Mouse (Mus musculus) limb, embryonic 14.5 days (tissue): ENCODE measurements around the gene Tank. TPM values are rescaled to one million over a fixed set of nuclear protein-coding genes. Genes with fewer than 3 reads are reported as not detected.

Experiments used
- ATAC-seq: fragments of 200-750 bp; cut with Nextera tagmentation; 2 replicates; pipeline ENCODE4 v1.8.0; 2017; ENCODE audit warnings: low read depth, moderate number of reproducible peaks, moderate TSS enrichment; ENCODE audit not compliant: low FRiP score
- DNase-seq: peaks from one replicate; pipeline ENCODE4 v3.0.0-alpha.2; 2015; ENCODE audit warnings: low spot score
- H3K27ac ChIP-seq: fragments of 300-500 bp; sonication (generic); replicated peaks from 2 replicates; pipeline ENCODE4 v1.5.1; 2014; ENCODE audit warnings: low read depth, mild to moderate bottlenecking, low read length, moderate library complexity, mixed read lengths
- H3K27me3 ChIP-seq: fragments of 300-500 bp; sonication (generic); 2 replicates; pipeline ENCODE4 v1.6.1; 2014; ENCODE audit warnings: low read length, mixed read lengths; ENCODE audit not compliant: control insufficient read depth, insufficient read depth
- H3K36me3 ChIP-seq: fragments of 300-500 bp; sonication (generic); 2 replicates; pipeline ENCODE4 v1.6.1; 2014; ENCODE audit warnings: mild to moderate bottlenecking, low read length, moderate library complexity, mixed read lengths; ENCODE audit not compliant: control insufficient read depth, insufficient read depth
- H3K4me1 ChIP-seq: fragments of 300-500 bp; sonication (generic); 2 replicates; pipeline ENCODE4 v1.6.1; 2014; ENCODE audit warnings: antibody characterized with exemption, low read length, mixed read lengths; ENCODE audit not compliant: control insufficient read depth, insufficient read depth
- H3K4me2 ChIP-seq: fragments of 300-500 bp; sonication (generic); replicated peaks from 2 replicates; pipeline ENCODE4 v1.6.1; 2014; ENCODE audit warnings: low read depth, mild to moderate bottlenecking, low read length, moderate library complexity; ENCODE audit not compliant: severe bottlenecking
- H3K4me3 ChIP-seq: fragments of 300-500 bp; sonication (generic); replicated peaks from 2 replicates; pipeline ENCODE4 v1.5.1; 2014; ENCODE audit warnings: low read length
- H3K9ac ChIP-seq: fragments of 300-500 bp; sonication (generic); 2 replicates; pipeline ENCODE4 v1.6.1; 2014; ENCODE audit warnings: mild to moderate bottlenecking, low read depth, low read length, moderate library complexity; ENCODE audit not compliant: severe bottlenecking
- H3K9me3 ChIP-seq: fragments of 300-500 bp; sonication (generic); 2 replicates; pipeline ENCODE4 v1.6.1; 2016; ENCODE audit warnings: low read length; ENCODE audit not compliant: control insufficient read depth
- POLR2A ChIP-seq: fragments of 200-500 bp; IDR thresholded peaks from 2 replicates; pipeline ENCODE4 v1.8.0; 2012; ENCODE audit warnings: inconsistent platforms, mild to moderate bottlenecking, moderate library complexity, borderline replicate concordance; ENCODE audit not compliant: insufficient read depth, insufficient read length; ENCODE audit errors: extremely low read depth
- WGBS: fragments of 180-500 bp; shearing (Covaris S2); extraction: QIAGEN DNeasy Blood & Tissue Kit; methylation state at CpG from one replicate; pipeline ENCODE4 v1.1.7; 2014; 5-methylcytosine and 5-hydroxymethylcytosine counted together
- polyA plus RNA-seq, 2 experiments: library from polyadenylated mRNA; depleted of rRNA in 1 of 2; stranded (reverse) in 1 of 2; unstranded in 1 of 2; fragments of >200 nt; fragmentation: Nextera tagmentation in 1 of 2; extraction: Ambion mirVana in 1 of 2; gene quantifications; 2 replicates each; pipeline versions ENCODE4 v1.2.1 to v1.2.3; 2012 to 2014

The Tank gene
- polyA plus RNA-seq, 2 experiments: 22.7 to 32.1 TPM

- H3K9ac ChIP-seq: peak overlapping the region; percentile 51
- no peak for DNase-seq
- peaks cover 12% of the 10 kb centered on the region; the same call in 1 of the 2 replicates for H3K27me3 ChIP-seq
- H3K27ac ChIP-seq: no peak overlapping the region
- no peak for ATAC-seq
- peaks cover 6% of the 10 kb centered on the region; the same call in 1 of the 2 replicates for H3K4me1 ChIP-seq
- H3K4me2 ChIP-seq: peak overlapping the region; percentile 98
- peaks cover 3% of the 10 kb centered on the region for H3K36me3 ChIP-seq
- WGBS: 8% methylated on average over 12 of the region's 12 CpGs
- TF ChIP-seq POLR2A: no peak
- no peaks in the 10 kb centered on the region for H3K9me3 ChIP-seq
- H3K4me3 ChIP-seq: peak overlapping the region; percentile 57
Measured at GRCm38 (mm10) chr2:61655046-61655381, 76.6 kb downstream of the Tank start.

DNA sequence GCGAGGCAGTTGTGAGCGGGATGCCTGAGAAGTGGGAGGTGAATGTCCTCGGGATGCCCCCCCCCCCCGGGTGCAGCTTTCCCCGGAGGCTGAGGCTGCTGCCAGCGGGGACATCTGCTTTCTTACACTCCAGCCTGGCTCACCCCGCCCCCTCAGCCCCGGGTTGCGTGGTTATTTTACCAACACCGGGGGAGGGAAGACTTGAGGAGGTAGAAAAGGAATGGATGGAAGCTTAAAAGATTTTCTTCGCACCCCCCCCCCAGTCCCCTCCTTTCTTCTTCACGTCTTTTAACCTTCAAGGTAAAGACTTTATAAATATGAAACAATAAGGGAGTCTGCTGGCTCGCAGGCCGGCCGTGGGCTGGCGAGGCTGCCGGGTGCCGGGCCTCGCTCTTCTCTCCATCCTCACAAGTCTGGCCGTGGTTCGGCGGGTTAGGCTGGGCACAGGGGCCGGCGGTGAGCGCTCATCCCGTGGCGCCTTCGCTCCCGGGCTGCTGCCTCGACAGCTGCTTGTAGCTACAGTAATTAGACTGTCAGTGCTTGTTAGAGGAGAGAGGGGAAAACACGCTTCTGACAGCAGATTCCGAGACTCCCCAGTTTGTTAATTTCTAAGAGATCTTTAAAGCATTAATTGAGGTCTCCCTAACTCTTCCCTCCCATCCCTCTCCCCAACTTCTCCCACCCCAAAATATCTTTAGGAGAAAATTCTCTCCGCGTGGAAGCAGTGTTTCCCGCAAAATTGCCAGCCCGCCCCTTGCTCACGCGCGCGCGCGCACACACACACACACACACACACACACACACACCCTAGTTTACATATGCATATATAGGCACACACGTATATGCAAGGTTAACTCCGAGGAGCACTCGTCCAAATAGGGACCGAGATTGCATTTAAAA is 77.2 kb downstream of the Tank start:
- Histone ChIP-seq H3K4me3 (peak overlapping the region; percentile 57), H3K36me3 (no peaks in the 10 kb centered on the region), H3K4me2 (peak overlapping the region; percentile 98), H3K9me3 (no peaks in the 10 kb centered on the region), H3K9ac (peak overlapping the region; percentile 66), H3K4me1 (peaks cover 6% of the 10 kb centered on the region; the same call in 1 of the 2 replicates), H3K27me3 (peaks cover 12% of the 10 kb centered on the region; the same call in 1 of the 2 replicates), H3K27ac (no peak overlapping the region)
- no peak for TF ChIP-seq POLR2A
- 2% methylated on average over 46 of the region's 46 CpGs for WGBS
- peak; percentile 42; the same call in 1 of the 2 replicates for ATAC-seq
- no peak for DNase-seq

DNA sequence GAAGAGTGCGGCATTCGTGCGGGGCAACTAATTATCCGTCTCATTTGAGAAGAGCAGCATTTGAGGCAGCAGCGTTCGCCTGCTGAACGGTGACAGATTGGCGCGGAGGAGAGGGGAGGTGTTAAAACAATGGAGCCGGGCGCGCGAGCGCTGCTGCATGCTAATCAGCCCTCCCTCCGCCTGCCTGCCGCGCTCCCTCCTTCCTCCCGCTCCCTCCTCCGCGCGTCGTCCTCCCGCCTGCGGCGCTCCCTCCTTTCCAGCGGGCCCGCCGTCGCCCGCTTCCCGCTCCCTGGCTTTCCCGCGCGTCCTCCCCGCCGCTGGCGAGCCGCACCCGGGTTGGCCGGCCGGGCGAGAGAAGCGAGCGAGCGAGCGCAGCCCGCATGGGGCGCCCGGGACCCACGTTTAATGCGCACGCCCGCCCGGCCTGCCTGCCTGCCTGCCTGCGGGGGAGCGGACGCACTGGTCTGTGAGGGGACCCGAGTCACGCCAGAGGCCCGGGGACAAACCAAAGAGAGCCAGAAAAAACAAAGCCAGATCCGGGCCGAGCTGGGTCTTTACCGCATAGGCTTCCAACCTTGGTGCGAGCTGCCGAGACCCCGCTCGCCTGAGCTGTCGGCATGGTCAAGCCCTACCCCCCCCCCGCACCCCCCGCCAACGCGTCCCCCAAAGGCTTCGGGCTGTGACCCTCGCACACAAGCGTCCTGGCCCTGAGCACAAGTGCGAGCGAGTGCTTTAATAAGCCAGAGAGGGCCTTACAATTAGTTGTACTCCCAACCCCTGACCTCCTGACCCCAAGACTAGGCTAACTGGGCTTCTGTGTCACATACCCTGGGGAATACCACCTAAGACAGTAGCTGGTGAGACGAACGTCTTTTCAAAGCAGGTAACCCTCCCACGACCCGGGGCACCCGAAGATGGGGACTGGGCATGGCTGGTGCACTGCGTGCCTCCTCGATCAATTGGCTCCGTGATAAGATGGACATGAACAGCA is 78.3 kb downstream of the Tank start:
- 2% methylated on average over 68 of the region's 85 CpGs for WGBS
- Histone ChIP-seq H3K27ac (no peak overlapping the region), H3K4me3 (peak overlapping the region; percentile 57), H3K27me3 (peaks cover 12% of the 10 kb centered on the region; the same call in 1 of the 2 replicates), H3K9me3 (no peaks in the 10 kb centered on the region), H3K4me2 (peak overlapping the region; percentile 98), H3K36me3 (no peaks in the 10 kb centered on the region), H3K4me1 (peaks cover 6% of the 10 kb centered on the region; the same call in 1 of the 2 replicates), H3K9ac (peak overlapping the region; percentile 66)
- DNase-seq (peak; percentile 76), ATAC-seq (peak; percentile 73; the same call in 1 of the 2 replicates)
- no peak for TF ChIP-seq POLR2A

DNA sequence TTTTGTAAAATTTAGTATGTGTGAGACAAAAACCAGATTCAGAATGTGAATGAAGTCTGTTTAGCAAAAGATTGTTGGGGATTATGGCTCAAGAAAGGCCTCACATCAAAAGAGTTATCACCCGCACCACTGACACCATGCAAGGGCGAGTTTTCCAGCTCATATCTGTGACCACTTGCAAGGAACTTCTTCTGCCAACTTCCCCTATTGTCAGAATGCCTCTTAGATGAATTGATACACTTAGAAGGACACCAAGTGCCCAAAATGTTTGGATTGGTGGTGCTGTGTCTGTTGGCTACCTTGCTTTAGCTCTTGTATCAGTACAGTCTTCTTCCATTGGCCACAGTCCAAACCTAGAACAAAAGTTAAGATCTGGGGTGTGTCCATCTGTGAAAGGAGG is 80.9 kb downstream of the Tank start:
- WGBS: 87% methylated on average over 2 of the region's 2 CpGs

GRCm38 (mm10) chr2:61662833-61663232 is 84.4 kb downstream of the Tank start:
- WGBS: 88% methylated on average over 10 of the region's 10 CpGs

More for the DNA sequence above, 80.9 kb downstream of the Tank start:
- Histone ChIP-seq H3K4me1 (peaks cover 6% of the 10 kb centered on the region; the same call in 1 of the 2 replicates), H3K4me2 (no peak overlapping the region), H3K27me3 (peaks cover 12% of the 10 kb centered on the region; the same call in 1 of the 2 replicates), H3K27ac (no peak overlapping the region), H3K9me3 (no peaks in the 10 kb centered on the region), H3K36me3 (no peaks in the 10 kb centered on the region), H3K4me3 (no peak overlapping the region), H3K9ac (no peak overlapping the region)
- ATAC-seq (no peak), DNase-seq (no peak)
- TF ChIP-seq POLR2A: no peak

More at GRCm38 (mm10) chr2:61662833-61663232, 84.4 kb downstream of the Tank start:
- Histone ChIP-seq H3K4me3 (no peak overlapping the region), H3K27me3 (no peaks in the 10 kb centered on the region), H3K4me2 (no peak overlapping the region), H3K36me3 (no peaks in the 10 kb centered on the region), H3K9ac (no peak overlapping the region), H3K9me3 (no peaks in the 10 kb centered on the region), H3K4me1 (no peaks in the 10 kb centered on the region), H3K27ac (no peak overlapping the region)
- no peak for ATAC-seq
- no peak for TF ChIP-seq POLR2A
- DNase-seq: no peak
